Mouse (Mus musculus): Measurements from ENCODE around the gene Omt2b.
A peak's percentile ranks its signal among the peaks of the same experiment; 100 is the strongest.
"Not testable (repeated sequence)": the region's sequence is repeated elsewhere in the genome, so short reads cannot be mapped to it uniquely, and the experiment has no call there.

Gene Omt2b

GRCm38 (mm10) chr9:78351504-78352220 is 24.3 kb downstream of the Omt2b start:
- DNase-seq (ENCODE audit: low spot score in 2 of 2) = no peak

GRCm38 (mm10) chr9:78354665-78355578 is 27.5 kb downstream of the Omt2b start:
- DNase-seq (ENCODE audit: low spot score in 2 of 2) = peak in 1 of 2 experiments; percentile 1

DNA sequence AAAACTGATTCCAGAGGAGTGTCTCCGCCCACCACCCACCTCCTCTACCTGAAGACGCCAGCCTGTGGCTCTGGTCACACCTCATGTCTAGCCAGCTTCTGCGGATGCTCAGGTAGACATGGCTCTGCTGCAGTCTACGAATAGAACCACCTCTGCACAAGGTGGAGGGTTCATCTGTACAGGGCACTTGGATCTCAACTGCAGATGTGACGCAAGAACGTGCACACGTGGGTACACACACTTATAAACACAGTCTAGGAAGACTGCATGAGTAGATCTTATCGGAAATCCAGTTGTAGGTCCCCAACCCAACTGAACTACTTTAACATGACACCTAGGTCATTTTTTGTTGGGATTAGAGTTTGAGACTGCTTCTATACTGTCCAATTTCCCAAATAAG is 28.2 kb downstream of the Omt2b start, which contains the start of gene Gsta2:
Gene Gsta2 (minus strand): TSS at position 178 of the 400 bp plus-strand sequence.
- no peak for DNase-seq (ENCODE audit: low spot score in 2 of 2)

DNA sequence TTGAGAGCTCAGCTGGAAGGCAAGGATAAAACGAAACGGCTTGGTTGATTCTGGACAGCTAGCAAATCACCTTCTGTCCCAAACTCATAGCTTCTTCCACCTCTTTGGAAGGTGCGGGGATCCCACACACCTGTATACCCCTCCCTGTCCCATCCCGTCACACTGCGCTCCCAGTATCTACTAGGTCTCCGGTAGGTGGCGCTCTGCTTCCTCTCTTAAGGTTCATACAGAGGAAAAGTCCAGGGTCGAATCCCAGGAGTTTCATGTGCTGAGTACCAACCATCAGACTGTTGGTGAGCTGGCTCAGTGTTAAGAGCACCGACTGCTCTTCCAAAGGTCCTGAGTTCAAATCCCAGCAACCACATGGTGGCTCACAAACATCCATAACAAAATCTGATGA is 30.7 kb downstream of the Omt2b start:
- DNase-seq (ENCODE audit: low spot score in 2 of 2) = peak; percentile 9 to 30

DNA sequence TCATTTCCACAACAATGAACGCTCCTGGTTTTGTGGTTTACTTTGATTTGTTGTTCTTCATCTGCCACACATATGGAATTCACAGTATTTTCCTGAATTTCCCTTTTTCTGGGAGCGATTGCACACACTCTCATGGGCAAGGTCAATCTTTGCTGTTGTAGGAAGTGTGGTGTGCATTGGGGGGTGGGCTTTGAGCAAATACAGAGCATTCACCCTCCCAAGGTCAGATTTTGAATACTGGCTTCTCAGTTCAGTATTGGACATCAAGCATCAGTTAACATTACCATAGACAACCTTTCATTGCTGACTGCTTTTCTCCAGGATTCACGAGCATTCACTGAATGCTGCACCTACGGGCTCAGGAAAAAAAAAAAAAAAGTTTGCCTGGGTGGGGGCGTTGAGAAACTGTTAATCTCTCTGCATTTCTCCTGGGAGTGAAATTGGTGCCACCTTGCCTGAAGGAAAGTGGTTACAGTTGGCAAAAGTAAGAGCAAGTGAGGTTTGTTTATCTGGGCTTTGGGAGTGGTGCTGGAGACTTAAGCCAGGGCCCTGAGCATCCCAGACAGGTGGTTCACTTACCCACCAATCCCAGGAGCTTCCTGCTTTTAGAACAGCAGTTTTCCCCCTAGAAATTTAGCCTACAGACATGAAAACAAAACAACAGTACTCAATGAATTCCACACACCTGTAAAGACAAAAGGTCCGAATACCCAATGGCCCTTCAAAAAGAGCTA is 32.5 kb downstream of the Omt2b start:
- DNase-seq (ENCODE audit: low spot score in 2 of 2) = no peak

DNA sequence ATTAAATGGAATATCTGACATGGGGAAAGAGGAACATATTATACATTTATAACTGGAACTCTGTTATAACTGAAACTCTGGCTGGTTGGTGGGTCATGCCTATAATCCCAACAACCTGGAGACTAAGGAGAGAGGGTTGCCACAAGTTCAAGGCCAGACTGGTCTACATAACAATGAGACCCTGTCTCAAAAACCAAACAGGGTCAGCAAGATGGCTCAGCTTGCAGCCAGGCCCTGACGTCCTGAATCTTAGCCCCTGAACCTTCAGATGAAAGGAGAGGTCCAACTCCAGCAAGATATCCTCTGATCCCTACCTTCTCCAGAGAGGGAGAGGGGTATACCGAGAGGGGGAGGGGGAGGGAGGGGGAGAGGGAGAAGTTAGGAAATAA is 33.1 kb downstream of the Omt2b start:
- no peak for DNase-seq (ENCODE audit: low spot score in 2 of 2)

GRCm38 (mm10) chr9:78363374-78363773 is 36.0 kb downstream of the Omt2b start:
- DNase-seq (ENCODE audit: low spot score in 2 of 2) = no peak

GRCm38 (mm10) chr9:78364701-78365100 is 37.3 kb downstream of the Omt2b start:
- DNase-seq (ENCODE audit: low spot score in 2 of 2) = no peak

DNA sequence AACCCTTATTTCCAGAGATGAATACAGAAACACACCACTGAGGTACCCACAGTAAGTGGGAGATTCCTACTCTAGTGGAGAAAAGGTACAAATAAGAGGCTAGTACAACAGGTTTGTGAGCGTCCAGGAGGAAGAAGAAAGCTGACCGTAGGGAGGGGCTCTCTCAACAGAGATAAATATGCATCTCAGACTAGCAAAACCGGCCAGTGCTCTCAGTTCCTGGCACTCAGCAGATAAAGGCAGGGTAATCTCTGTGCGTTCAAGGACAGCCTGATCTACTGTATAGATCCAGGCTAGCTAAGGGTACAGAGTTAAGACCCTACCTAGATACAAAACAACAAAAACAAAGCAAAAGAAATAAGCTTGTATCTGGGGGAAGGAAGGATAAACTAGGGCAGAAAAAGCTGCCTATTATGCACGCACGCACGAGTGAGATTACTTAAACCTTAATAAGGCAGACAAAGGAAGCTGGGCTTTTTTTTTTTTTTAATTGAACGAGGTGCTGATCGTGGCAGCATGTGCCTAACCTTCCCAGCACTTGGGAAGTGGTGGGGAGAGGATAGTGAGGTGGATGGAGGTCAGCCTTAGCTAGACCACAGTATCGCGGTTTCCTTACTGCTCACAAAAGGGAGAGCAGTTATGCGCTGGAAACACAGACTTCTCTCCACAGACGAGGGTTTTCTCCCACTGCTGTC is 38.6 kb downstream of the Omt2b start:
- DNase-seq (ENCODE audit: low spot score in 2 of 2) = no peak

DNA sequence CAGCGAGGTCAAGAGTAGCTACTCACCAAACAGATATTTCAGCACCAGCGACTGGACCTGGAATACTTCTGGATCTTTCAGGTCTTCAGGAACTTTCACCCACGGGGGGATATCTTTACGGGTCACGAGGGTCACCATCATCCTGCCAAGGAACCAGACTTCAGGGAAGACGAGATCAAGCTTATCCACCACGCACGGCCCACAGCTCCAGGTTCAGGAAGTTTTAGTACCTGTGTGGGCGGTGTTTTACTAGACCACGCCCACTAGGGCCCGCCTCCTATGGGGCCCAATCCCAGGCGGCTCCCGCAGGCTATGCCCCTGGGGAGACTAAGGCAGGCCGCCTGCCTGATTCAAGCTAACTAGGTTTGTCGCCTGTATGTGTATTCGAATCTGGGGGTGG is 40.6 kb downstream of the Omt2b start, which contains the start of gene Dppa5a:
Gene Dppa5a (minus strand): TSS at position 219 of the 400 bp plus-strand sequence.
- DNase-seq (ENCODE audit: low spot score in 2 of 2) = not testable (repeated sequence)

DNA sequence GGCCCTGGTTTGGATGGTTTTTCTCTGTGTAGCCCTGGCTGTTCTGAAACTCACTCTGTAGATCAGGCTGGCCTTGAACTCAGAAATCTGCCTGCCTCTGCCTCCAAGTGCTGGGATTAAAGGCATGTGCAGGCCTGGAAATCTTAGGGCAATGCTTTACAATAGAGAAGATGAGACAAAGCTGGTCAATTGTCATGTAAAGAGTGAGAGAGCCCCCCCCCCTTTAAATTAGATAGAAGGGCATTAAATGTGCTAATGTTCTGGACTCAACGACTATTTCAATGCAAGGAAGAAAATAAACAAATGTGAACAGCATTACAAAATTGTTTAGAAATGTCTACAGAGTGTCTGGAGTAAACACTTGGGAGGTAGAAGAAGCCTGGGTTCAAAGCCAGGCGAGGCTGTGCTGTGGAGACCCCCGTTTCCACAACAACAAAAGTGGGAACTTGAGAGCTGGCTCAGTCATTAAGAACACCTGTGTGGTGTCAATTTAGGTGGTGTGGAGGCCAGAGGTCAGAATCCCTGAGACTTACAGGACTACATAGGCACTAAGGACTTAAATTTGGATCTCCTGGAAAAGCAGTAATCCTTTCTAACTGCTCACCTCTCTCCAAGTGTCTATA is 41.4 kb downstream of the Omt2b start:
- DNase-seq (ENCODE audit: low spot score in 2 of 2) = no peak

- DNase-seq (ENCODE audit: low spot score in 2 of 2) = no peak
Measured at GRCm38 (mm10) chr9:78369349-78369748, 42.0 kb downstream of the Omt2b start.

DNA sequence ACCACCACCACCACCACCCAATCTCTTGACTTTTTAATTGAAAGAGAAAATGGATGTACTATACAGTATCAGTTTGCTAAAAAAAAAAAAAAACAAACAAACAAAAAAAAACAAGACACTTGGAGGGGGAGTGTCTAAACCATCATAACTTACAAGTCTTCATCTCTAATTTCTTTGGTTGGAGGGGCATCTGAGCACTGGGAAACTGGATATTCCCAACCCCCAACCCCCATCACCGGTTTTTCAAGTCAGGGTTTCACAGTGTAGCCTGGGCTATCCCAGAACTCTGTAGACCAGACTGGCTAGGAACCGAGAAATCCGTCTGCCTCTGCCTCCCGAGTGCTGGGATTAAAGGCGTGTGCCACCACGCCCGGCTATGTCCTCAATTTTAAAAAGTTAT is 42.4 kb downstream of the Omt2b start:
- no peak for DNase-seq (ENCODE audit: low spot score in 2 of 2)

DNA sequence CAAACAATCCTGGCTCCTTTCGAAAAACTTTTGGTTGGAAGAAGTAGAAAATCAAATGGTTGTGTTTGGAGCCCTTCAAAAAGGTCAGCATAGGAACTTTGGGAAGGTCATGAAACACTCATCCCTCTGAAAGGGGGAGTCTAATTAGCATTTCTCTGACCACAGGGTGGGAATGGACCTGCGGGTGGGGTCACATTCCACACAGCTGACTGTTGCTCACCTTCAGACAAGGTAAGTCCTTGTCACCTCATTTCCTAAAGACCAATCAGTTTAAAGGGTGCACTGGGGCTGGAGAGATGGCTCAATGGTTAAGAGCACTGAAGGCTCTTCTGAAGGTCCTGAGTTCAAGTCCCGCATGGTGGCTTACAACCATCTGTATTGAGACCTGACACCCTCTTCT is 44.1 kb downstream of the Omt2b start:
- DNase-seq (ENCODE audit: low spot score in 2 of 2) = no peak

- DNase-seq (ENCODE audit: low spot score in 2 of 2) = no peak
Measured at GRCm38 (mm10) chr9:78372827-78373504, 45.6 kb downstream of the Omt2b start.

DNA sequence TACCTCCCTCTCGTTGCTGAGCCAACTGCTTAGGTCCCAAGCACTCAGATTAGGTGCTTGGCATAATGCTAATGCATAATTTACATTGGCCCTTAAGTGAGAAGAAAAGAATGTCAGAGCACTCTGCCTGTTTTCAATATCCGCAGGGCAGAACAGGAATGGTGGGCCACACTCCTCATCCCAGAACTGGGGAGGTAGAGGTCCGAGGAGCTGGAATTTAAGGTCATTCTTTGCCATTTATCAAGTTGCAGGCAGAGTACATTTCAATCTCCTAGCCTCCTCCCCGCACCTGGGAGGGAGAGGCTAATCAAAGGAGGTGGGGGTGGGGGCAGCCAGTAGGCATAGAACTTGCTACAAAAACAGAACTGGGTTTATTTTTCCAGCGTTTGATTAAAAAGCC is 47.0 kb downstream of the Omt2b start:
- no peak for DNase-seq (ENCODE audit: low spot score in 2 of 2)

DNA sequence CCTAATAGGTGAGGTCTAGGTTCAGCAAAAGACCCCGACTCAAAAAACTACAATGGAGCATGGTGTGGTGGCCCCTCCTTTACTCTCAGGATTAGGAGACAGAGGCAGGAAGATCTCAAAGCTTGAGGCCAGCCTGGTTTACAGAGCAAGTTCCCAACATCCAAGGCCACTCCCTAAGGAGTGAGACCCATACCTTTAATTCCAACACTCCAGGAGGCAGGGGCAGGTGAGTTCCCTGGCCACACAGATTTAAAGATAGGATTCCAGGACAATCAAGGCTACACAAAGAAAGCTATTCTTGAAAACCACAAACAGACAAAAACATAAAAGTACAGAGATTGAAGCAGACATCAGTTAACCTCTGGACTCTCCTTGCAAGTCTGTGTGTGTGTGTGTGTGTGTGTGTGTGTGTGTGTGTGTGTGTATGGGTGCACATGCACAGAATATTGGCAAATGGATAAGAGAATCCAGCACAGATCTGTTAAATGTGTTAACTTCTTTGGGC is 47.5 kb downstream of the Omt2b start:
- no peak for DNase-seq (ENCODE audit: low spot score in 2 of 2)

GRCm38 (mm10) chr9:78375486-78375885 is 48.1 kb downstream of the Omt2b start:
- DNase-seq (ENCODE audit: low spot score in 2 of 2) = no peak

DNA sequence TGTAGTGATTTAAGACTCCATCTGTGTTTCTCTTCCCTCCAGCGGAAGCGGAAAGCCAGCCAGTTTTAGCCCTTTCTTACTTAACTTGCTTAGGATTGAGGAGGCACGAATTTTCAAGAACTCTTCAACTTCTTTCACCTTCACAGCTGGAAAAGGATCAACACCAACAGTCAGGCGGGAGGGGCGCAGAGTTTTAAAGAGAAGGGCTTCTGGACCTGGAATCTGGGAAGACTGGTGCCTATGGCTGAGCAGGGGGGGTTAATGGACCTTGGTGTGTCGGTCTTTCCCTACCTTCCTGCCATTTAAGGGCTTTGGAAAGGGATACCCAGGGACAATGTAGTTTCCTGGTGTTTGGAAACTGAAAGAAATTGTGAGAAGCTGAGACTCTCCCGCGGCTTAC is 50.2 kb downstream of the Omt2b start:
- DNase-seq (ENCODE audit: low spot score in 2 of 2) = no peak

DNA sequence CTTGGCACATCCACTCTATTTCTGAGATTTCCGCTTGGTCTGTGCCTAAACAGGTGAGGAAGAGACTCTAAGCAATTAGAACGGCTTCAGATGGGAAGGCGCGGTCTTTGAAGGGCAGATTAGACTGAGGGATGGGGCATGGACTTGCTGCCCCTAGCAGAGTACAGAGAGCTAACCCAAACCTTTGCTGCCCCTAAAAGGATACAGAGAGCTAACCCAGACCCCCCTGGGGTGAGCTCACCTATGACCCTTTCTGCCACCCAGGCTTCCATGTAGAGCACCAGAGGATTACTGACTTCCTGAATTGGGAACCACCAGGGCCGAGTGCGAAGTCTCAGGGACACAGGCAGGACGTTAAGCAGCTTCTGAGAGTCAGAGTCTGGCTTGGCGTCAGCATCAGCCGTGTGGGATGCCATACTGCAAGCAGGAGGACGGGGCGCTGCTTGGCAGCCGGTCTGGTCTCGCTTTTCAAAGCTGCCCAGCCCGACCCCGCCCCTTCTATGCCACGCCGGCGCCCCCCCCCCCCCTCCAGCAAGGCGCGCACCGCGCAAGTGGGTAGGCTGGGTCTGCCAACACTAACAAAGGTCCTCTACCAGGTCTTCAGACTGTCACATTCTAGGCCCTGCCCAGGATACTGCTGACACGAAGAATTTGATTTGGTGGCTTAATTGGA is 50.9 kb downstream of the Omt2b start, which contains the start of gene Ooep:
Gene Ooep (minus strand): TSS at position 613 of the 673 bp plus-strand sequence.
- DNase-seq (ENCODE audit: low spot score in 2 of 2) = no peak

Measured in heart, adult 9 months (tissue).